Mouse (Mus musculus) megakaryocyte, embryonic 14.5 days (primary cell): Measurements from ENCODE around the gene Ripor2.

Source experiments
- FLI1 ChIP-seq: IDR thresholded peaks from 2 replicates; pipeline ENCODE4 v1.6.1; 2012; ENCODE audit warnings: low read length, inconsistent platforms, mixed read lengths
- GATA1 ChIP-seq: IDR thresholded peaks from 3 replicates; pipeline ENCODE4 v1.6.1; 2012; ENCODE audit warnings: mixed read lengths, low read length, inconsistent platforms, borderline replicate concordance

DNA sequence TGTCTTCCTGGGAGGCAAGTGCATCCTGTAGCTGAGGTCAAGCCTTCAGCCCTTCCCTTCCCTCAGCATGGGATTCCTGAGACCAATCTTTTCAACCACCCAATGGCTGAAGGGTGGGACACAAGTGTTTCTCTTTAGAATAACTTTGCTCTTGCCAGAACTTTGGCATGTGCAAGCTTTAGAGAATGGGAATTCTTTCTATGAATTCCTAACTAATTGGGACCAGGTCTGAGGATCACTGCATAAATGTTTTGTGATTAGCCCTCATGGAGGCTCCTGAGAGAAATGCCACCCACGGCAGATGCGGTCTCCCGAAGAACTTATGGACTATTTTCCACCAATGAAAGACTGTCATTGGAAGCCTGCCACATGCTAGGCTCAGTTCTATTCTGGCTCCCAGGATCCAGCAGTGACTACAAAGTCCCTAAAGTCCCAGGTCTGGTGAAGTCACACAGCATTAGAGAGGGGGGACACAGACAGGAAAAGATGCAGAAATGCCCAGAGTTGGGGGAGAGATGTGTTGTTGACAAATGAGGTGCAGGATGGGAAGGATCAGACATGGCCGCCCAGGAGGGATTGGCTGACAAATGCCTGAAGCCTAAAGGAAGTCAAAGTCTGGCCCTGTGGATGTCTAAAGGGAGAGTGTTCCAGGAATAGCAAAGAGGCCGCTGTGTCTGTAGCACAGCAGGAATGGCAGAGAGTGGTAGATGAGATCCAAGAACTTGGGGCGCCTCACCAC lies 44.9 kb downstream of the Ripor2 start:
- TF ChIP-seq FLI1 (no peak), GATA1 (no peak)
